Mouse (Mus musculus) kidney, postnatal 10 days (tissue): ENCODE measurements around the gene Tbc1d5.

ENCODE experiments used
- DNase-seq: peaks from one replicate; pipeline ENCODE4 v3.0.0; 2021; ENCODE audit warnings: mixed read lengths

Gene Tbc1d5

GRCm38 (mm10) chr17:51040861-51041260 is 138.3 kb downstream of the Tbc1d5 start:
- no peak for DNase-seq

GRCm38 (mm10) chr17:51023227-51023626 is 155.9 kb downstream of the Tbc1d5 start:
- DNase-seq: no peak

GRCm38 (mm10) chr17:51016384-51016783 is 162.8 kb downstream of the Tbc1d5 start:
- no peak for DNase-seq

GRCm38 (mm10) chr17:51013908-51014307 is 165.2 kb downstream of the Tbc1d5 start:
- no peak for DNase-seq

GRCm38 (mm10) chr17:51003179-51003578 is 176.0 kb downstream of the Tbc1d5 start:
- no peak for DNase-seq

- no peak for DNase-seq
These were observed 180.9 kb downstream of the Tbc1d5 start for GRCm38 (mm10) chr17:50998216-50998615.

- peak; percentile 13 for DNase-seq
These were observed 185.7 kb downstream of the Tbc1d5 start for GRCm38 (mm10) chr17:50993294-50993993.

- no peak for DNase-seq
These were observed 188.3 kb downstream of the Tbc1d5 start for GRCm38 (mm10) chr17:50990770-50991405.

- no peak for DNase-seq
These were observed 191.2 kb downstream of the Tbc1d5 start for GRCm38 (mm10) chr17:50987935-50988334.

GRCm38 (mm10) chr17:50981933-50982332 is 197.2 kb downstream of the Tbc1d5 start:
- DNase-seq: no peak

- peak; percentile 8 for DNase-seq
These were observed 207.0 kb downstream of the Tbc1d5 start for GRCm38 (mm10) chr17:50972142-50972541.

GRCm38 (mm10) chr17:50966147-50966546 is 213.0 kb downstream of the Tbc1d5 start:
- DNase-seq: no peak

GRCm38 (mm10) chr17:50954313-50954712 is 224.8 kb downstream of the Tbc1d5 start:
- no peak for DNase-seq

- DNase-seq: no peak
These were observed 256.8 kb downstream of the Tbc1d5 start for GRCm38 (mm10) chr17:50922308-50922707.

- DNase-seq: no peak
These were observed 263.9 kb downstream of the Tbc1d5 start for GRCm38 (mm10) chr17:50915216-50915615.

- no peak for DNase-seq
These were observed 270.4 kb downstream of the Tbc1d5 start for GRCm38 (mm10) chr17:50908568-50909335.

- no peak for DNase-seq
These were observed 271.0 kb downstream of the Tbc1d5 start for GRCm38 (mm10) chr17:50908160-50908559.

GRCm38 (mm10) chr17:50906630-50907029 is 272.5 kb downstream of the Tbc1d5 start:
- DNase-seq: no peak

GRCm38 (mm10) chr17:50904463-50904862 is 274.7 kb downstream of the Tbc1d5 start:
- DNase-seq: no peak

- no peak for DNase-seq
These were observed 281.3 kb downstream of the Tbc1d5 start for GRCm38 (mm10) chr17:50897867-50898266.

GRCm38 (mm10) chr17:50889475-50889874 is 289.7 kb downstream of the Tbc1d5 start:
- DNase-seq: no peak

GRCm38 (mm10) chr17:50879910-50880309 is 299.2 kb downstream of the Tbc1d5 start:
- DNase-seq: no peak

GRCm38 (mm10) chr17:50876451-50876850 is 302.7 kb downstream of the Tbc1d5 start:
- no peak for DNase-seq

- no peak for DNase-seq
These were observed 305.1 kb downstream of the Tbc1d5 start for GRCm38 (mm10) chr17:50874067-50874466.
